In the genomic region with DNA sequence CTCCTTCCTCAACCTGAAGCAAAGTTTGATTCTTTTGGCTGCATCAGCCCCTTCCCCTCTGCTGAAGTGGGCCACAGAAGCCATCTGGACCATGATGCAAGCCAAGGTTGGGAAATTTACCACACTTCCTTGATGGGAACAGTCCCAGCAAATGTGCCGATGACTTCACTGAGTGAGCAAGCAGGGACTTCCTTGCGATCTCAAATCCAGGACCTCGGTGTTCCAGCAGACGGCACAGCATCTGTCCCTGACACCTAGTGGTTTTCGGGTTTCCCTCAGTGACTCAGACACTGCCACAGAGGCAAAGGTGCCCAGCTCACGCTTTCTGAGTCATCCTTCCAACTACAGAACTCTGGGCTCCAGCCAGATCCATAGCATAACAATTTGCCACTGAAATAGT, we compare ENCODE assay signal across 9 mouse cellular contexts. TPM values are rescaled to one million over a fixed set of nuclear protein-coding genes. Genes with fewer than 3 reads are reported as not detected.
DNase-seq lines count a peak whose midpoint lies in the region.
"Had no signal": no experiment of that assay in that cellular context is flagged by ENCODE, and none has a peak within 500 bp of the region (broad histone marks: within the 10 kb centered on the region; RNA-seq: fewer than 3 reads in every experiment).

No protein-coding gene starts in this region.

- peak; percentile 35 to 53 for DNase-seq in layer of hippocampus, adult 8-10 months (ENCODE audit: low spot score in 2 of 2)
- DNase-seq in layer of hippocampus, postnatal 14 days (ENCODE audit: low spot score in 2 of 2): no peak
- DNase-seq in adrenal gland, postnatal 25 days: peak; percentile 45
- peak; percentile 12 for DNase-seq in heart, postnatal 4 days
- peak; percentile 76 to 82 for DNase-seq in right cerebral cortex, adult 2 months (ENCODE audit: low spot score in 2 of 2)
- no peak for DNase-seq in thymus, postnatal 10 days (ENCODE audit: low spot score in 2 of 2)
- no peak for DNase-seq in spleen, postnatal 36 days (ENCODE audit: low spot score in 2 of 2)
- no peak for DNase-seq in thymus, postnatal 25 days
- DNase-seq: kidney, postnatal 4 days had no signal

RNA-seq across cellular contexts. Expression of gene Pfkfb3, which starts 23.8 kb away (rescaled TPM):
- 10 to 100 TPM; 42.5 to 50.7 (median 45.4) TPM for total RNA-seq in layer of hippocampus, adult 8-10 months (2022)
- 10 to 100 TPM; 36.4 to 40.5 TPM for total RNA-seq in layer of hippocampus, postnatal 14 days (2021)
- total RNA-seq in adrenal gland, postnatal 25 days (2021): 93.7 and 145 TPM in 2 replicates
- 10 to 100 TPM; 11.8 to 12.7 TPM for total RNA-seq in heart, postnatal 4 days (2021)

Comparison
In these comparisons a context has a peak if more than half of its experiments do, and no peak if none do; other contexts are left out.
1. DNase-seq: peak in layer of hippocampus, adult 8-10 months (2 of 2), adrenal gland, postnatal 25 days (single experiment), heart, postnatal 4 days (single experiment) and right cerebral cortex, adult 2 months (2 of 2); none in layer of hippocampus, postnatal 14 days (0 of 2), thymus, postnatal 10 days (0 of 2), spleen, postnatal 36 days (0 of 2) and thymus, postnatal 25 days (single experiment).